Mouse (Mus musculus): ENCODE data around the gene 4933402J07Rik. TPM values are rescaled to one million over a fixed set of nuclear protein-coding genes. Genes with fewer than 3 reads are reported as not detected.

The 4933402J07Rik gene
- polyA plus RNA-seq, 1 experiment from 2014 or later: not detected

DNA sequence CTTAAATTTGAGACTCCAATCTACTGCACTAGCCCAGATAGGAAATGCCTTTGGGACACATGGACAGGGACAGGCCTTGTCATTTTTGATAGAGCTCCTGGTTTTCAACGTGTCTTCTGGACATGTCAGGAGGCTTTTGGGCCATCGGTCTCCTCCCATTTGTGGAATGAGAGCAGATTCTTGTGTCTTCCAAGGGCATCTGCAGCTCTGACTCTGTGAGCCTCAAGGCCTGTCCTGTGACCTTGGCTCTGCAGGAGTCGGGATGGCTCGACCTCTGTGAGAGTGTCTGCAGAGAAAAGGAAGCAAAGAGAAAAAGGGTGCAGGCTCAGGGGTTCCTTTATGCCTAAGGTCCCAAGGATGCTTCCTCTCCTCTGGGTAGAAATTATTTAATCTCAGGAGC is 13.8 kb upstream of the 4933402J07Rik start:
- Histone ChIP-seq H3K9ac (ENCODE audit: low read depth, low read length) (no peak overlapping the region), H3K27me3 (ENCODE audit: control insufficient read depth, insufficient read depth, low read length) (no peaks in the 10 kb centered on the region), H3K27ac (ENCODE audit: low read depth, low read length) (no peak overlapping the region), H3K4me1 (ENCODE audit: control insufficient read depth, insufficient read depth, low read length) (no peaks in the 10 kb centered on the region), H3K9me3 (replicated peaks; ENCODE audit: control insufficient read depth, low read length) (no peaks in the 10 kb centered on the region), H3K36me3 (ENCODE audit: control insufficient read depth, insufficient read depth, low read length) (no peaks in the 10 kb centered on the region), H3K4me2 (no peak overlapping the region), H3K4me3 (ENCODE audit: low read depth, low read length) (no peak overlapping the region)
- 61% methylated on average over 4 of the region's 4 CpGs for WGBS (ENCODE audit: insufficient replicate concordance)
- no peak for ATAC-seq (replicated peaks; ENCODE audit: insufficient number of reproducible peaks, low FRiP score, low TSS enrichment)

DNA sequence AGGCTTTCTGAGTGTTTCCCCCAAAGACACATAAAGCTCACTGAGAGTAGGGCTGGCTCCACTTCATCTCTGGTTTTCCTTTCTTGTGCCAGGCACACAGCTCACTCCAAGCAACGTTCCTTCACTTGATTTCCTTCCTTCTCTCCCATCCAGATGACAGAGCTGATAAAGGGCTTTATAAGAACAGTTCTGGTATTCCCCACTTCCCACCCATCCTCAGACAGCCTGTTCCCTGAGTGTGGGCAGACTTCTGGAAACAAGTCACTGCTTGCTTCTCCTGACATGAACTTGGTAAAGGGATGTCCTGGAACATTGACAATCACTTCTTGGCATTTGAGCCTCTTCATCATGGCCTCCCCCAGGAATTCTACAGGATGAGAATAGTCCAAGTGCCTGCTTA is 10.9 kb upstream of the 4933402J07Rik start:
- Histone ChIP-seq H3K27me3 (ENCODE audit: control insufficient read depth, insufficient read depth, low read length) (no peaks in the 10 kb centered on the region), H3K9ac (ENCODE audit: low read depth, low read length) (no peak overlapping the region), H3K27ac (ENCODE audit: low read depth, low read length) (no peak overlapping the region), H3K36me3 (ENCODE audit: control insufficient read depth, insufficient read depth, low read length) (no peaks in the 10 kb centered on the region), H3K9me3 (replicated peaks; ENCODE audit: control insufficient read depth, low read length) (no peaks in the 10 kb centered on the region), H3K4me3 (ENCODE audit: low read depth, low read length) (no peak overlapping the region), H3K4me2 (no peak overlapping the region), H3K4me1 (ENCODE audit: control insufficient read depth, insufficient read depth, low read length) (no peaks in the 10 kb centered on the region)
- no peak for ATAC-seq (replicated peaks; ENCODE audit: insufficient number of reproducible peaks, low FRiP score, low TSS enrichment)
- WGBS (ENCODE audit: insufficient replicate concordance): 28% methylated on average over 1 of the region's 1 CpGs

DNA sequence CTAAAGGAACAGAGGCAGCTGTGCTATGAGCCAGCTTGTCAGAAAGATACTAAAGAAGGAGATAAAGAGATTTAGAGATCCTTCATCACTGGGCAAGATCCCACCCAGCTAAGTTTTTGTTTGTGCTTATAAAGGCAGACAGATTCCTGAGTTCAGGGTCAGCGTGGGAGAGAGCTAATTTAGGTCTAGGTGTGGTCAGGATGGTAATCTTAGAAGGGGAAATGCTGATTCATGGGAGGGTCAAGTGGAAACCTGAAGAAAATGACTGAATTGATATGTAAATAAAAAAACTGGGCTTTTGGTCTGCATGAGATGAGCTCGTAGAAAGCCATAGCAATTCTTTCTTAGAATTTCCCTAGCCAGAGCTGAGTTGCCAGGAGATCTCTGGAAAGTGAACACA is 2.9 kb upstream of the 4933402J07Rik start:
- H3K4me3 ChIP-seq (ENCODE audit: low read depth, low read length): no peak overlapping the region
- no peak overlapping the region for H3K27ac ChIP-seq (ENCODE audit: low read depth, low read length)
- no peaks in the 10 kb centered on the region for H3K4me1 ChIP-seq (ENCODE audit: control insufficient read depth, insufficient read depth, low read length)
- no peaks in the 10 kb centered on the region for H3K36me3 ChIP-seq (ENCODE audit: control insufficient read depth, insufficient read depth, low read length)
- 61% methylated on average over 2 of the region's 2 CpGs for WGBS (ENCODE audit: insufficient replicate concordance)
- no peaks in the 10 kb centered on the region for H3K9me3 ChIP-seq (replicated peaks; ENCODE audit: control insufficient read depth, low read length)
- no peak overlapping the region for H3K9ac ChIP-seq (ENCODE audit: low read depth, low read length)
- H3K4me2 ChIP-seq: no peak overlapping the region
- H3K27me3 ChIP-seq (ENCODE audit: control insufficient read depth, insufficient read depth, low read length): no peaks in the 10 kb centered on the region
- ATAC-seq (replicated peaks; ENCODE audit: insufficient number of reproducible peaks, low FRiP score, low TSS enrichment): no peak

DNA sequence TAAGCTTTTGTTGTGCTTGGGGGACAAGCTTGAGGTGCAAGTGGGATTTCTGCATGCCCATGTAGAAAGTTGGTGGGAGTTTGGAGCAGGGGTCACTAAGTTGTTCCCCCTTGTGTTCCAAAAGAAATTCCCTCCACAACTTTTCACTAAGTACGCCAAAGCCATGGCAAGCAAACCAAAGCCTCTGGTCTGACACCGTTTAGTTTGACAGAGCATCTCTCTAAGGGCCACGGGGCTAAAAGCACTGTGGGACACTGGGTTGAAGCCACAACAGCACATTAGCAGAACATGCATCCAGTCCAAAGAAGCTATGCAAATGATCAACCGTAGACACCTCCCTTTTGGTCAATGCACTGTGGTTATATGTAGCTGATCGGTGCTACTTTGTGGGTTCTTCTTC is 5.5 kb downstream of the 4933402J07Rik start:
- no peak overlapping the region for H3K4me2 ChIP-seq
- H3K4me3 ChIP-seq (ENCODE audit: low read depth, low read length): no peak overlapping the region
- ATAC-seq (replicated peaks; ENCODE audit: insufficient number of reproducible peaks, low FRiP score, low TSS enrichment): no peak
- no peaks in the 10 kb centered on the region for H3K9me3 ChIP-seq (replicated peaks; ENCODE audit: control insufficient read depth, low read length)
- H3K27me3 ChIP-seq (ENCODE audit: control insufficient read depth, insufficient read depth, low read length): no peaks in the 10 kb centered on the region
- H3K4me1 ChIP-seq (ENCODE audit: control insufficient read depth, insufficient read depth, low read length): no peaks in the 10 kb centered on the region
- 84% methylated on average over 5 of the region's 5 CpGs for WGBS (ENCODE audit: insufficient replicate concordance)
- H3K9ac ChIP-seq (ENCODE audit: low read depth, low read length): no peak overlapping the region
- H3K27ac ChIP-seq (ENCODE audit: low read depth, low read length): no peak overlapping the region
- H3K36me3 ChIP-seq (ENCODE audit: control insufficient read depth, insufficient read depth, low read length): no peaks in the 10 kb centered on the region

DNA sequence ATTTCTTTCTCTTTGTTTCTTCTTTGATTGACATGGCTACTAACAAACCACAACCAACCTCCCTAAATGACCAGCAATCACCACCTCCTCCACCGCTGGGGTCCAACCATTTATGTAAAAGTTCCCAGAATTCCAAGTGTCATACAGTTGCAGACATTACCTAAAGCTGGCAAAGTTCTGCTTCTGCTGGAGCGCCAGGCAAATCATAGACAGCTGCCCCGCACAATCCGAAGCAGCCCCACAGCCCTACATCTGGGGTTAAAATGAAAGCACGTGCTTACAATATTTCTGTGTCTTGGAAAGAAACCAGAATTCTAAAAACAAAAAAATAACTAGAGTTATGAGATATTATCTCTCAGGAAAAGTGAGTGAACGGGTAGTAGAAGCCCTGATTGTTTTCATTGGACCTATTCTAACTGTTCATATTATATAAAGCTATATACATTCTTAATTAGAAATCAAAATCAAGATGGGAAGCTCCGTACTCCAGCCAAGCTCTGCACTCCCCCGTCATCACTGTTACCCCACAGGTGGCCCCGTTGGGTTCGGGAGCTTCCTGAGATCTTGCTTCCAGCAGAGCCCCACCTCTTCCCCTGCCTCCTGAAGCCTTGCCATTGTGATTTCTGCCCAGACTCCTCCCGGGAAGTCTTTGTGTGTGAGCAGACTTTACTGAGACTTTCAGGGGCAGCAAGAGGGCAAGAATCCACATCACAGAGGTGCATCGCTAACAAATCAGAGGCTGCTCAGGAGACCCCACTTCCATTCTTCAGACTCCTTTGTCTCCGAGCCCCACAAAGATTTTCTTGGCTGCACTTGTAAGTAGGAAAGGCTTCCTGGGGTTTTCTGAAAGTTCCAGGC is 6.3 kb downstream of the 4933402J07Rik start:
- H3K9ac ChIP-seq (ENCODE audit: low read depth, low read length): peak overlapping the region; percentile 65
- WGBS (ENCODE audit: insufficient replicate concordance): 30% methylated on average over 13 of the region's 13 CpGs
- peak overlapping the region; percentile 34 for H3K4me3 ChIP-seq (ENCODE audit: low read depth, low read length)
- H3K9me3 ChIP-seq (replicated peaks; ENCODE audit: control insufficient read depth, low read length): no peaks in the 10 kb centered on the region
- H3K4me1 ChIP-seq (ENCODE audit: control insufficient read depth, insufficient read depth, low read length): no peaks in the 10 kb centered on the region
- ATAC-seq (replicated peaks; ENCODE audit: insufficient number of reproducible peaks, low FRiP score, low TSS enrichment): no peak
- H3K36me3 ChIP-seq (ENCODE audit: control insufficient read depth, insufficient read depth, low read length): no peaks in the 10 kb centered on the region
- no peaks in the 10 kb centered on the region for H3K27me3 ChIP-seq (ENCODE audit: control insufficient read depth, insufficient read depth, low read length)
- peak overlapping the region; percentile 25; the same call in 1 of the 2 replicates for H3K27ac ChIP-seq (ENCODE audit: low read depth, low read length)
- peak overlapping the region; percentile 63 for H3K4me2 ChIP-seq

DNA sequence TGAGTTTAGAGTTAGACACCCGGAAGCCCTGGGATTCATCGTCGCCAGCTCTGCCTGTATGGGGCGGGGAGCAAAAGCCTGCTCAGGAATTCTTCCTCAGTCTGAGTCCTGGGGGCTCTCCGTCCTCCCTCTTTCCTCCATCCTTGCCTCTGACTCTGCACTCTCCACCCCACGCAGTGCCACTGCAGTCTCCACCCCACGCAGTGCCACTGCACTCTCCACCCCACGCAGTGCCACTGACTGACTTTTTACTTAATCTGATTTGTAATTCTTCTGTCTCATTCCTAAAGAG is 6.9 kb downstream of the 4933402J07Rik start:
- 1% methylated on average over 8 of the region's 8 CpGs for WGBS (ENCODE audit: insufficient replicate concordance)
- peak overlapping the region; percentile 34 for H3K4me3 ChIP-seq (ENCODE audit: low read depth, low read length)
- H3K4me1 ChIP-seq (ENCODE audit: control insufficient read depth, insufficient read depth, low read length): no peaks in the 10 kb centered on the region
- peak overlapping the region; percentile 65 for H3K9ac ChIP-seq (ENCODE audit: low read depth, low read length)
- H3K9me3 ChIP-seq (replicated peaks; ENCODE audit: control insufficient read depth, low read length): no peaks in the 10 kb centered on the region
- no peaks in the 10 kb centered on the region for H3K36me3 ChIP-seq (ENCODE audit: control insufficient read depth, insufficient read depth, low read length)
- no peaks in the 10 kb centered on the region for H3K27me3 ChIP-seq (ENCODE audit: control insufficient read depth, insufficient read depth, low read length)
- H3K4me2 ChIP-seq: peak overlapping the region; percentile 63
- no peak for ATAC-seq (replicated peaks; ENCODE audit: insufficient number of reproducible peaks, low FRiP score, low TSS enrichment)
- H3K27ac ChIP-seq (ENCODE audit: low read depth, low read length): peak overlapping the region; percentile 25; the same call in 1 of the 2 replicates

DNA sequence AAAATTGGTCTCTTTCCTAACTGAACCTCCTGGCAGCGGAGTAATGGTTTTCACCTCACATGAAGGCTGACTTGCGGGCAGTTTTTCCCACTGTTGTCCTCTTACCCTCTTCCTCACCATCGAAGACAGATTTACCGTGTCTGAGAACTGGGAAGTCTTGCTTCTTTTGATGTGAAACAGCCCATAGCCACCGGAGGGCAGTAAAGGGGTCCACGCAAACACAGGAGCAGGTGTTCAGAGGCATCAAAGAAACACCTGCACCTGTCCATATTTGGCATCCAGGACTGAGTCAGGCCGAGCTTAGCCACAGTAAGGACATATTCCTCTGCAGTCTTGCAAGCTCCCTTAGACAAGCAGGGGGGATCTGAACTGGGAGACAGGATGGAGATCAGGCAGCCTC is 7.2 kb downstream of the 4933402J07Rik start:
- no peaks in the 10 kb centered on the region for H3K4me1 ChIP-seq (ENCODE audit: control insufficient read depth, insufficient read depth, low read length)
- H3K4me3 ChIP-seq (ENCODE audit: low read depth, low read length): peak overlapping the region; percentile 34
- no peaks in the 10 kb centered on the region for H3K27me3 ChIP-seq (ENCODE audit: control insufficient read depth, insufficient read depth, low read length)
- no peaks in the 10 kb centered on the region for H3K9me3 ChIP-seq (replicated peaks; ENCODE audit: control insufficient read depth, low read length)
- no peaks in the 10 kb centered on the region for H3K36me3 ChIP-seq (ENCODE audit: control insufficient read depth, insufficient read depth, low read length)
- peak overlapping the region; percentile 63 for H3K4me2 ChIP-seq
- no peak overlapping the region for H3K27ac ChIP-seq (ENCODE audit: low read depth, low read length)
- WGBS (ENCODE audit: insufficient replicate concordance): 12% methylated on average over 7 of the region's 7 CpGs
- ATAC-seq (replicated peaks; ENCODE audit: insufficient number of reproducible peaks, low FRiP score, low TSS enrichment): no peak
- no peak overlapping the region for H3K9ac ChIP-seq (ENCODE audit: low read depth, low read length)

DNA sequence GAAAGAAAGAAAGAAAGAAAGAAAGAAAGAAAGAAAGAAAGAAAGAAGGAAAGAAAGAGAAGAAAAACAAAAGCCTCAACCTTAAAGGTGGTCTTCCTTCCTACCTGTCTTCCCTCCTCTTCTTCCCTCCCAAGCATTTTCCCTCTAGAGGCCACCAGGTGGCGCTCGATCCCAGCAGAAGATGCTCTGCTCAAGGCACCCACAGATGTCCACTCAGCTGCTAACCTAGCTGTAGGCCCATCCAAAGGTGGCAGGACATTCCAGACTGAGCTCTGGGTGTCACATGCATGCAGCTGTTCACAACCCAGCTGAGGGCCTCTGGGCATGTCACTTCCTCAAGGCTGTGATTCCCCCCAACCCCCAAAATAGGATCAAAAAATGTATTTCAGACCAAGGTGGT is 30.6 kb downstream of the 4933402J07Rik start:
- H3K9ac ChIP-seq (ENCODE audit: low read depth, low read length): no peak overlapping the region
- 0% methylated on average over 2 of the region's 2 CpGs for WGBS (ENCODE audit: insufficient replicate concordance)
- H3K4me1 ChIP-seq (ENCODE audit: control insufficient read depth, insufficient read depth, low read length): no peaks in the 10 kb centered on the region
- no peaks in the 10 kb centered on the region for H3K27me3 ChIP-seq (ENCODE audit: control insufficient read depth, insufficient read depth, low read length)
- ATAC-seq (replicated peaks; ENCODE audit: insufficient number of reproducible peaks, low FRiP score, low TSS enrichment): no peak
- H3K36me3 ChIP-seq (ENCODE audit: control insufficient read depth, insufficient read depth, low read length): no peaks in the 10 kb centered on the region
- H3K4me3 ChIP-seq (ENCODE audit: low read depth, low read length): no peak overlapping the region
- no peak overlapping the region for H3K27ac ChIP-seq (ENCODE audit: low read depth, low read length)
- H3K4me2 ChIP-seq: no peak overlapping the region
- H3K9me3 ChIP-seq (replicated peaks; ENCODE audit: control insufficient read depth, low read length): no peaks in the 10 kb centered on the region

DNA sequence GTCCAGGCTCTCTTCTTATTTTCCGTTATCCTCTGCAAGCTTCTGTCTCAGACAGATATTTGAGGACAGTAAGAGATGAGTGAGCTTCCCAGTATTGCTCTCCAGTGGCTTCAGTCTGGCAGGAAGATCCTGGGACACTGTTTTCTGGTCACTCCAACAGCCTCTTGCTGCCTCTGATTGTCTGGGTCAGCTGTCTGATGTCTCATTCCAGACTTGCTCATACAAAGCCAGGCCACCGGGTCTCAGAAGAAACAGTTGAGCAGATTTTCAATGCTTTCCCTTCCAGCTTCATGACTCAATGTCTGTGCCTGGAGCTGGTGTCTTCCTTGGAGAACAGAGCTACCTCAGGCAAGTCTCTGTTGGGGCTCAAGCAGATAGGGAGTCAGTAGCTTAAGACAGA is 39.1 kb downstream of the 4933402J07Rik start:
- Histone ChIP-seq H3K27me3 (ENCODE audit: control insufficient read depth, insufficient read depth, low read length) (peaks cover 24% of the 10 kb centered on the region), H3K4me2 (no peak overlapping the region), H3K4me1 (ENCODE audit: control insufficient read depth, insufficient read depth, low read length) (no peaks in the 10 kb centered on the region), H3K9me3 (replicated peaks; ENCODE audit: control insufficient read depth, low read length) (no peaks in the 10 kb centered on the region), H3K9ac (ENCODE audit: low read depth, low read length) (no peak overlapping the region), H3K27ac (ENCODE audit: low read depth, low read length) (no peak overlapping the region), H3K4me3 (ENCODE audit: low read depth, low read length) (no peak overlapping the region), H3K36me3 (ENCODE audit: control insufficient read depth, insufficient read depth, low read length) (no peaks in the 10 kb centered on the region)
- 81% methylated on average over 2 of the region's 2 CpGs for WGBS (ENCODE audit: insufficient replicate concordance)
- no peak for ATAC-seq (replicated peaks; ENCODE audit: insufficient number of reproducible peaks, low FRiP score, low TSS enrichment)

All from heart, embryonic 11.5 days (tissue).